22 mouse cellular contexts compared by ENCODE assay signal in the genomic region with DNA sequence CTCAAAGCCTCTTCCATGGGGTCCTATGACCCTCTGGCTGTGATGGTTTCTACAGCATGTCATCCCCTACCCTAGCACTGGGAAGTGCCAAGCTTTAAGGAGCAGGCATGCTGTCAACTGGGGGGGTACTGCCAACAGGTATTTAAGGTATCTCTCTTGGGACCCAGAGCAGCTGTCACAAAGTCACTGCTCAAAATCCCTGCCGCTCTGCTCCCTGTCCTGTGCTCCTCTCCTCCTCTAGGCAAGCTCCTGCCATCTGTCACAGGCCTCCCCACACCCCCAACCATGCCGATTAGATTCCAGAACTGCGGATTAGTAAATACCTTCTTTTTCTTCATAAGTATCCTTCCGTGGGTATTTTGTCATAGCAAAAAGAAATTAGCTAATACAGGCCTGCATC. TPM values are rescaled to one million over a fixed set of nuclear protein-coding genes. Genes with fewer than 3 reads are reported as not detected.
DNase-seq lines count a peak whose midpoint lies in the region; ATAC-seq and TF ChIP-seq lines count a peak whose summit lies in the region.
"Had no signal": no experiment of that assay in that cellular context is flagged by ENCODE, and none has a peak within 500 bp of the region (broad histone marks: within the 10 kb centered on the region; RNA-seq: fewer than 3 reads in every experiment).

No protein-coding gene starts in this region.

- no peak for DNase-seq in cerebellum, postnatal 4 days (ENCODE audit: low spot score in 2 of 2)
- no peak for DNase-seq in midbrain, embryonic 11.5 days (ENCODE audit: low spot score, missing footprints)
- DNase-seq in cerebellum, postnatal 14 days = peak; percentile 17 to 34
- DNase-seq in thymus, adult 2 months = no peak
- DNase-seq: adrenal gland, postnatal 10 days; gastrocnemius, adult 2 months; gastrocnemius, postnatal 25 days; heart, postnatal 36 days had no signal

- no peak overlapping the region for H3K4me2 ChIP-seq in midbrain, embryonic 11.5 days
- no peak overlapping the region for H3K4me2 ChIP-seq in midbrain, embryonic 16.5 days (ENCODE audit: low read length)
- H3K4me2 ChIP-seq: embryonic facial prominence, embryonic 13.5 days; heart, embryonic 13.5 days; hindbrain, embryonic 15.5 days had no signal

- no peak overlapping the region for H3K4me3 ChIP-seq in midbrain, embryonic 11.5 days (ENCODE audit: low read depth, low read length)
- no peak overlapping the region for H3K4me3 ChIP-seq in midbrain, embryonic 16.5 days (ENCODE audit: low read depth, low read length)
- H3K4me3 ChIP-seq in thymus, adult 2 months (ENCODE audit: control insufficient read depth, insufficient read depth, low read length) = no peak overlapping the region
- H3K4me3 ChIP-seq: embryonic facial prominence, embryonic 13.5 days; forebrain, embryonic 10.5 days; gastrocnemius, adult 2 months; heart, embryonic 13.5 days; hindbrain, embryonic 15.5 days had no signal

- H3K4me1 ChIP-seq in midbrain, embryonic 11.5 days (ENCODE audit: control insufficient read depth, insufficient read depth, low read length) = peaks cover 10% of the 10 kb centered on the region
- H3K4me1 ChIP-seq in midbrain, embryonic 16.5 days (ENCODE audit: control insufficient read depth, insufficient read depth, low read length) = peaks cover 6% of the 10 kb centered on the region; the same call in 1 of the 2 replicates
- H3K4me1 ChIP-seq in thymus, adult 2 months (replicated peaks; ENCODE audit: control insufficient read depth, insufficient read depth, low read length) = no peaks in the 10 kb centered on the region

- TF ChIP-seq POLR2A in thymus, adult 2 months (IDR thresholded peaks at IDR 0.05; ENCODE audit: control insufficient read depth, extremely low read depth, insufficient read depth, low read length, poor library complexity) = no peak

- no peaks in the 10 kb centered on the region for H3K27me3 ChIP-seq in midbrain, embryonic 11.5 days (ENCODE audit: control insufficient read depth, insufficient read depth, low read length)
- no peaks in the 10 kb centered on the region for H3K27me3 ChIP-seq in midbrain, embryonic 16.5 days (ENCODE audit: control insufficient read depth, insufficient read depth, low read depth, low read length)
- H3K27me3 ChIP-seq in thymus, adult 2 months (ENCODE audit: control insufficient read depth, insufficient read depth, low read length) = no peaks in the 10 kb centered on the region
- H3K27me3 ChIP-seq: embryonic facial prominence, embryonic 13.5 days; heart, embryonic 13.5 days; hindbrain, embryonic 15.5 days had no signal

- H3K9ac ChIP-seq in midbrain, embryonic 11.5 days (ENCODE audit: low read length) = no peak overlapping the region
- no peak overlapping the region for H3K9ac ChIP-seq in midbrain, embryonic 16.5 days (ENCODE audit: low read depth, low read length)
- H3K9ac ChIP-seq: embryonic facial prominence, embryonic 13.5 days; heart, embryonic 13.5 days; hindbrain, embryonic 15.5 days had no signal

- TF ChIP-seq CTCF in thymus, adult 2 months (IDR thresholded peaks at IDR 0.05; ENCODE audit: borderline replicate concordance, control insufficient read depth, extremely low read depth, insufficient read depth, low read length, poor library complexity) = no peak

- WGBS in midbrain, embryonic 11.5 days = 72% methylated on average over 4 of the region's 4 CpGs
- WGBS in midbrain, embryonic 16.5 days = 50% methylated on average over 4 of the region's 4 CpGs
- WGBS in thymus, adult 2 months = 90% methylated on average over 4 of the region's 4 CpGs

- no peak overlapping the region for H3K27ac ChIP-seq in midbrain, embryonic 11.5 days (ENCODE audit: low read depth, low read length)
- H3K27ac ChIP-seq in midbrain, embryonic 16.5 days (ENCODE audit: low read length) = no peak overlapping the region
- H3K27ac ChIP-seq in thymus, adult 2 months (ENCODE audit: control insufficient read depth, insufficient read depth, low read length) = no peak overlapping the region
- H3K27ac ChIP-seq: embryonic facial prominence, embryonic 13.5 days; forebrain, embryonic 10.5 days; gastrocnemius, adult 2 months; heart, embryonic 13.5 days; hindbrain, embryonic 15.5 days had no signal

- peak; percentile 39; the same call in 1 of the 2 replicates for ATAC-seq in cerebellum, adult (ENCODE audit: insufficient number of reproducible peaks, low FRiP score, low TSS enrichment)
- peak; percentile 14; the same call in 1 of the 2 replicates for ATAC-seq in midbrain, embryonic 11.5 days (ENCODE audit: low FRiP score)
- ATAC-seq in midbrain, embryonic 16.5 days = no peak
- no peak for ATAC-seq in erythroid progenitor cell, adult 5-6 weeks (replicated peaks; ENCODE audit: low FRiP score, poor library complexity, severe bottlenecking)
- ATAC-seq: forebrain, embryonic 14.5 days; intestine, embryonic 16.5 days had no signal

- H3K36me3 ChIP-seq in midbrain, embryonic 11.5 days (ENCODE audit: control insufficient read depth, insufficient read depth, low read length) = no peaks in the 10 kb centered on the region
- H3K36me3 ChIP-seq in midbrain, embryonic 16.5 days (ENCODE audit: control insufficient read depth, insufficient read depth, low read length) = no peaks in the 10 kb centered on the region
- H3K36me3 ChIP-seq in thymus, adult 2 months (ENCODE audit: control insufficient read depth, insufficient read depth, low read length) = no peaks in the 10 kb centered on the region
- H3K36me3 ChIP-seq: heart, embryonic 13.5 days; hindbrain, embryonic 15.5 days had no signal

- H3K9me3 ChIP-seq in midbrain, embryonic 11.5 days (ENCODE audit: control insufficient read depth, low read length) = no peaks in the 10 kb centered on the region
- H3K9me3 ChIP-seq in midbrain, embryonic 16.5 days (replicated peaks; ENCODE audit: control insufficient read depth, low read length, poor library complexity, severe bottlenecking) = no peaks in the 10 kb centered on the region
- H3K9me3 ChIP-seq: embryonic facial prominence, embryonic 13.5 days; forebrain, embryonic 10.5 days; heart, embryonic 13.5 days; hindbrain, embryonic 15.5 days had no signal

RNA-seq across cellular contexts. Expression of a gene that starts 27.9 kb away (rescaled TPM):
- 0.17 TPM in 1 of 2 replicates, not detected in the other for polyA plus RNA-seq in midbrain, embryonic 11.5 days (2014; fragmentation: Nextera tagmentation; extraction: Ambion mirVana)
- polyA plus RNA-seq in midbrain, embryonic 16.5 days (2015; fragmentation: Nextera tagmentation; extraction: Ambion mirVana) = not detected in 2 replicates
- total RNA-seq in erythroid progenitor cell, adult 5-6 weeks (2015; ENCODE audit: low replicate concordance) = not detected in 2 replicates
- not detected in 2 replicates for total RNA-seq in erythroid progenitor cell, adult 5-6 weeks (2017; ENCODE audit: low replicate concordance)
- polyA plus RNA-seq in thymus, adult 2 months (2012; rRNA removed) = 0.10 TPM in 1 of 2 replicates, not detected in the other
- total RNA-seq: adrenal gland, postnatal 10 days; adrenal gland, postnatal 4 days; gastrocnemius, adult 2 months; gastrocnemius, postnatal 25 days; granulocyte monocyte progenitor cell, adult 5-6 weeks; heart, postnatal 36 days; MEL had no signal
- polyA plus RNA-seq: C2C12; heart, postnatal 0 days had no signal

Comparison
In these comparisons a context has a peak if more than half of its experiments do, and no peak if none do; other contexts are left out.
1. ATAC-seq: peak in cerebellum, adult (single experiment) and midbrain, embryonic 11.5 days (single experiment); none in midbrain, embryonic 16.5 days (single experiment) and erythroid progenitor cell, adult 5-6 weeks (single experiment).
2. DNase-seq: peak in cerebellum, postnatal 14 days (2 of 2); none in cerebellum, postnatal 4 days (0 of 2), midbrain, embryonic 11.5 days (single experiment) and thymus, adult 2 months (single experiment).